Mouse (Mus musculus): ENCODE data around the gene Ap1s3.
A peak's percentile ranks its signal among the peaks of the same experiment; 100 is the strongest.
"Not testable (repeated sequence)": the region's sequence is repeated elsewhere in the genome, so short reads cannot be mapped to it uniquely, and the experiment has no call there.

The Ap1s3 gene

GRCm38 (mm10) chr1:79669419-79669974 lies 2.3 kb downstream of the Ap1s3 start:
- DNase-seq (ENCODE audit: extremely low spot score, low spot score) = no peak

- no peak for DNase-seq (ENCODE audit: extremely low spot score, low spot score)
Observed at GRCm38 (mm10) chr1:79664911-79665310, 6.9 kb downstream of the Ap1s3 start.

- no peak for DNase-seq (ENCODE audit: extremely low spot score, low spot score)
Observed at GRCm38 (mm10) chr1:79659598-79659997, 12.2 kb downstream of the Ap1s3 start.

- no peak for DNase-seq (ENCODE audit: extremely low spot score, low spot score)
Observed at GRCm38 (mm10) chr1:79657411-79657810, 14.4 kb downstream of the Ap1s3 start.

GRCm38 (mm10) chr1:79655819-79656555 lies 15.8 kb downstream of the Ap1s3 start:
- DNase-seq (ENCODE audit: extremely low spot score, low spot score) = no peak

GRCm38 (mm10) chr1:79654948-79655347 lies 16.8 kb downstream of the Ap1s3 start:
- no peak for DNase-seq (ENCODE audit: extremely low spot score, low spot score)

GRCm38 (mm10) chr1:79643411-79644110 lies 28.2 kb downstream of the Ap1s3 start:
- no peak for DNase-seq (ENCODE audit: extremely low spot score, low spot score)

- no peak for DNase-seq (ENCODE audit: extremely low spot score, low spot score)
Observed at GRCm38 (mm10) chr1:79642680-79643079, 29.1 kb downstream of the Ap1s3 start.

- no peak for DNase-seq (ENCODE audit: extremely low spot score, low spot score)
Observed at GRCm38 (mm10) chr1:79641355-79641754, 30.4 kb downstream of the Ap1s3 start.

- DNase-seq (ENCODE audit: extremely low spot score, low spot score) = peak; percentile 56
Observed at GRCm38 (mm10) chr1:79640151-79640550, 31.6 kb downstream of the Ap1s3 start.

- DNase-seq (ENCODE audit: extremely low spot score, low spot score) = no peak
Observed at GRCm38 (mm10) chr1:79639683-79640082, 32.1 kb downstream of the Ap1s3 start.

- DNase-seq (ENCODE audit: extremely low spot score, low spot score) = no peak
Observed at GRCm38 (mm10) chr1:79639107-79639506, 32.7 kb downstream of the Ap1s3 start.

- DNase-seq (ENCODE audit: extremely low spot score, low spot score) = no peak
Observed at GRCm38 (mm10) chr1:79637768-79638167, 34.0 kb downstream of the Ap1s3 start.

- no peak for DNase-seq (ENCODE audit: extremely low spot score, low spot score)
Observed at GRCm38 (mm10) chr1:79631521-79631920, 40.3 kb downstream of the Ap1s3 start.

GRCm38 (mm10) chr1:79629726-79630125 lies 42.0 kb downstream of the Ap1s3 start:
- no peak for DNase-seq (ENCODE audit: extremely low spot score, low spot score)

GRCm38 (mm10) chr1:79626140-79626539 lies 45.6 kb downstream of the Ap1s3 start:
- DNase-seq (ENCODE audit: extremely low spot score, low spot score) = no peak

- no peak for DNase-seq (ENCODE audit: extremely low spot score, low spot score)
Observed at GRCm38 (mm10) chr1:79619434-79619833, 52.3 kb downstream of the Ap1s3 start.

GRCm38 (mm10) chr1:79616492-79616891 lies 55.3 kb downstream of the Ap1s3 start:
- no peak for DNase-seq (ENCODE audit: extremely low spot score, low spot score)

GRCm38 (mm10) chr1:79614456-79614855 lies 57.3 kb downstream of the Ap1s3 start:
- no peak for DNase-seq (ENCODE audit: extremely low spot score, low spot score)

- not testable (repeated sequence) for DNase-seq (ENCODE audit: extremely low spot score, low spot score)
Observed at GRCm38 (mm10) chr1:79611271-79611670, 60.5 kb downstream of the Ap1s3 start.

GRCm38 (mm10) chr1:79608856-79609255 lies 62.9 kb downstream of the Ap1s3 start:
- not testable (repeated sequence) for DNase-seq (ENCODE audit: extremely low spot score, low spot score)

GRCm38 (mm10) chr1:79602500-79602899 lies 69.3 kb downstream of the Ap1s3 start:
- no peak for DNase-seq (ENCODE audit: extremely low spot score, low spot score)
